Mouse (Mus musculus) lung, adult 18-20 months (tissue): Measurements from ENCODE around the gene Eif2b3.
A peak's percentile ranks its signal among the peaks of the same experiment; 100 is the strongest.

ENCODE experiments used
- DNase-seq, 2 experiments: peaks; one replicate each; pipeline ENCODE4 v3.0.0; 2022; ENCODE audit warnings: mixed read lengths in 2 of 2

Eif2b3 gene

GRCm38 (mm10) chr4:117017738-117018137, 1.5 kb upstream of the Eif2b3 start:
- DNase-seq: no peak

- DNase-seq: no peak
Measured at GRCm38 (mm10) chr4:117018327-117018726, 875 bp upstream of the Eif2b3 start.

GRCm38 (mm10) chr4:117023469-117023868, 4.3 kb downstream of the Eif2b3 start:
- DNase-seq: no peak

- DNase-seq: no peak
Measured at GRCm38 (mm10) chr4:117031105-117031504, 11.9 kb downstream of the Eif2b3 start.

- peak; percentile 30 to 45 for DNase-seq
Measured at GRCm38 (mm10) chr4:117039925-117040687, 20.9 kb downstream of the Eif2b3 start.

- DNase-seq: no peak
Measured at GRCm38 (mm10) chr4:117040791-117041190, 21.6 kb downstream of the Eif2b3 start.

- DNase-seq: peak; percentile 85 to 92
Measured at GRCm38 (mm10) chr4:117041283-117041721, 22.1 kb downstream of the Eif2b3 start.

GRCm38 (mm10) chr4:117048836-117049235, 29.6 kb downstream of the Eif2b3 start:
- DNase-seq: peak; percentile 10 to 46

GRCm38 (mm10) chr4:117049485-117049884, 30.3 kb downstream of the Eif2b3 start:
- DNase-seq: no peak

GRCm38 (mm10) chr4:117052626-117053025, 33.4 kb downstream of the Eif2b3 start:
- no peak for DNase-seq

- no peak for DNase-seq
Measured at GRCm38 (mm10) chr4:117053956-117054355, 34.8 kb downstream of the Eif2b3 start.

- DNase-seq: no peak
Measured at GRCm38 (mm10) chr4:117056102-117056501, 36.9 kb downstream of the Eif2b3 start.

GRCm38 (mm10) chr4:117056514-117056913, 37.3 kb downstream of the Eif2b3 start:
- no peak for DNase-seq

- no peak for DNase-seq
Measured at GRCm38 (mm10) chr4:117058512-117058911, 39.3 kb downstream of the Eif2b3 start.

GRCm38 (mm10) chr4:117062700-117063390, 43.6 kb downstream of the Eif2b3 start:
- DNase-seq: no peak

GRCm38 (mm10) chr4:117068035-117068434, 48.8 kb downstream of the Eif2b3 start:
- no peak for DNase-seq

GRCm38 (mm10) chr4:117069647-117070046, 50.4 kb downstream of the Eif2b3 start:
- no peak for DNase-seq

GRCm38 (mm10) chr4:117070624-117071023, 51.4 kb downstream of the Eif2b3 start:
- DNase-seq: no peak

GRCm38 (mm10) chr4:117071183-117071582, 52.0 kb downstream of the Eif2b3 start:
- no peak for DNase-seq

GRCm38 (mm10) chr4:117087948-117088640, 68.9 kb downstream of the Eif2b3 start:
- DNase-seq: no peak

GRCm38 (mm10) chr4:117090586-117090985, 71.4 kb downstream of the Eif2b3 start:
- no peak for DNase-seq

- DNase-seq: no peak
Measured at GRCm38 (mm10) chr4:117094626-117095361, 75.6 kb downstream of the Eif2b3 start.
